Mouse (Mus musculus) limb, embryonic 13.5 days (tissue): ENCODE measurements around the gene Nap1l1. TPM values are rescaled to one million over a fixed set of nuclear protein-coding genes. Genes with fewer than 3 reads are reported as not detected.

Experiments
- ATAC-seq: fragments of 200-750 bp; cut with Nextera tagmentation; 2 replicates; pipeline ENCODE4 v1.8.0; 2017; ENCODE audit warnings: low read depth, moderate number of reproducible peaks, moderate TSS enrichment; ENCODE audit not compliant: low FRiP score
- H3K27ac ChIP-seq: fragments of 300-500 bp; sonication (generic); 2 replicates; pipeline ENCODE4 v1.5.1; 2015; ENCODE audit warnings: inconsistent platforms, mild to moderate bottlenecking, moderate library complexity
- H3K27me3 ChIP-seq: fragments of 300-500 bp; sonication (generic); 2 replicates; pipeline ENCODE4 v1.6.1; 2015; ENCODE audit warnings: mild to moderate bottlenecking, inconsistent platforms
- H3K36me3 ChIP-seq: fragments of 300-500 bp; sonication (generic); 2 replicates; pipeline ENCODE4 v1.6.1; 2015; ENCODE audit warnings: inconsistent platforms, mild to moderate bottlenecking, moderate library complexity
- H3K4me1 ChIP-seq: fragments of 300-500 bp; sonication (generic); 2 replicates; pipeline ENCODE4 v1.6.1; 2015; ENCODE audit warnings: inconsistent platforms
- H3K4me2 ChIP-seq: fragments of 300-500 bp; sonication (generic); replicated peaks from 2 replicates; pipeline ENCODE4 v1.6.1; 2015; ENCODE audit warnings: inconsistent platforms, mild to moderate bottlenecking, moderate library complexity
- H3K4me3 ChIP-seq: fragments of 300-500 bp; sonication (generic); 2 replicates; pipeline ENCODE4 v1.5.1; 2015; ENCODE audit warnings: moderate library complexity, mild to moderate bottlenecking, inconsistent platforms
- H3K9ac ChIP-seq: fragments of 300-500 bp; sonication (generic); 2 replicates; pipeline ENCODE4 v1.6.1; 2015; ENCODE audit warnings: mild to moderate bottlenecking, inconsistent platforms
- H3K9me3 ChIP-seq: fragments of 300-500 bp; sonication (generic); 2 replicates; pipeline ENCODE4 v1.6.1; 2016; ENCODE audit warnings: inconsistent platforms
- WGBS: fragments of 180-500 bp; shearing (Covaris S2); methylation state at CpG from one replicate; pipeline ENCODE4 v1.1.7; 2015; 5-methylcytosine and 5-hydroxymethylcytosine counted together
- polyA plus RNA-seq: library from polyadenylated mRNA; unstranded; fragments of >200 nt; fragmentation: Nextera tagmentation; extraction: Ambion mirVana; gene quantifications from 2 replicates; pipeline ENCODE4 v1.2.1, GENCODE M21; 2015

The Nap1l1 gene
- polyA plus RNA-seq, 1 experiment from 2014 or later, result 283 TPM

- no peak for ATAC-seq
- no peaks in the 10 kb centered on the region for H3K27me3 ChIP-seq
- no peak overlapping the region for H3K27ac ChIP-seq
- peaks cover 50% of the 10 kb centered on the region for H3K4me1 ChIP-seq
- no peak overlapping the region for H3K4me2 ChIP-seq
- no peaks in the 10 kb centered on the region for H3K36me3 ChIP-seq
- H3K9me3 ChIP-seq, result no peaks in the 10 kb centered on the region
- H3K4me3 ChIP-seq, result no peak overlapping the region
- WGBS, result 86% methylated on average over 9 of the region's 9 CpGs
- H3K9ac ChIP-seq, result no peak overlapping the region
Observed at GRCm38 (mm10) chr10:111540678-111541077, 67.7 kb downstream of the Nap1l1 start.

- Histone ChIP-seq H3K4me2 (no peak overlapping the region), H3K9me3 (no peaks in the 10 kb centered on the region), H3K4me3 (no peak overlapping the region), H3K27ac (no peak overlapping the region; the same call in 1 of the 2 replicates), H3K27me3 (no peaks in the 10 kb centered on the region), H3K36me3 (no peaks in the 10 kb centered on the region), H3K9ac (no peak overlapping the region), H3K4me1 (peaks cover 37% of the 10 kb centered on the region)
- ATAC-seq, result no peak
- WGBS, result 80% methylated on average over 7 of the region's 7 CpGs
Observed at GRCm38 (mm10) chr10:111543106-111543505, 70.1 kb downstream of the Nap1l1 start.

- no peaks in the 10 kb centered on the region for H3K27me3 ChIP-seq
- no peak overlapping the region for H3K27ac ChIP-seq
- peak; percentile 10; the same call in 1 of the 2 replicates for ATAC-seq
- H3K9me3 ChIP-seq, result no peaks in the 10 kb centered on the region
- WGBS, result 46% methylated on average over 7 of the region's 7 CpGs
- no peak overlapping the region for H3K4me2 ChIP-seq
- H3K36me3 ChIP-seq, result no peaks in the 10 kb centered on the region
- H3K4me1 ChIP-seq, result peaks cover 30% of the 10 kb centered on the region
- no peak overlapping the region for H3K4me3 ChIP-seq
- H3K9ac ChIP-seq, result no peak overlapping the region
Observed at GRCm38 (mm10) chr10:111543781-111544260, 70.8 kb downstream of the Nap1l1 start.

GRCm38 (mm10) chr10:111544311-111544710, 71.3 kb downstream of the Nap1l1 start:
- Histone ChIP-seq H3K36me3 (no peaks in the 10 kb centered on the region), H3K27me3 (no peaks in the 10 kb centered on the region), H3K4me2 (no peak overlapping the region), H3K27ac (no peak overlapping the region), H3K4me1 (peaks cover 25% of the 10 kb centered on the region), H3K9ac (no peak overlapping the region), H3K9me3 (no peaks in the 10 kb centered on the region), H3K4me3 (no peak overlapping the region)
- ATAC-seq, result no peak
- 78% methylated on average over 4 of the region's 4 CpGs for WGBS

- Histone ChIP-seq H3K4me3 (no peak overlapping the region), H3K27me3 (no peaks in the 10 kb centered on the region), H3K4me2 (no peak overlapping the region), H3K9me3 (no peaks in the 10 kb centered on the region), H3K27ac (no peak overlapping the region), H3K36me3 (no peaks in the 10 kb centered on the region), H3K9ac (no peak overlapping the region), H3K4me1 (peaks cover 19% of the 10 kb centered on the region)
- 81% methylated on average over 4 of the region's 4 CpGs for WGBS
- ATAC-seq, result no peak
Observed at GRCm38 (mm10) chr10:111545648-111546047, 72.6 kb downstream of the Nap1l1 start.

Other genes with a start within 250 kb of the Nap1l1 start
- 5.3 and 6.0 TPM in 2 replicates for gene Bbs10, start 174.5 kb upstream of the Nap1l1 start, polyA plus RNA-seq
- gene Phlda1, start 33.1 kb downstream of the Nap1l1 start, polyA plus RNA-seq, result 42.2 and 43.9 TPM in 2 replicates